Mouse (Mus musculus): ENCODE measurements around the gene Gtf3c5.

DNA sequence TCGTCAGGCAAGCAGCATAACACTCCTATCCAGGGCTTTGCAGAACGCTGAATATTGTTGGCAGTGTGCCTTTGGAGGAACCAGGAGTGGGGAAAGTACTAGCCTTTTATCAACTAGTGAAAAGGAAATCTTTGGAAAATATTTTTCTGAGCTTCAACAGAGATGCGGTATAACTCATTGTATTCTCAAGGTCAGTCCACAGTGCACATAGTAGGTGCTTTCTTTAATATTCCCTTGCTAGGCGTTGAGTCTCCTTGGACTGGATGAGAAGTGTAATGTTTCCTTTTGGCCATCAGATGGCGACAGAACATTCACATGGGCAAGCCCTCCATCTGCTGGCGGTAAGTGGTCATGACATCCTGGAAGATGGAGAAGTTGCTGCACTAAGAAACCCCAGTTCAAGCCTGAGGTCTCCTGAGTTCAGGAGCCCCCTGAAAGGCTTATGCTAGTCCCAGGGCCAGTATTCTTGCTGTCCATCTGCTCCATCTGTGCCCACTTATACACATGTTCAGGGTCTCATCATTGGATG, 1.6 kb upstream of the Gtf3c5 start:
- peak; percentile 100 for TF ChIP-seq CTCF (IDR thresholded peaks at IDR 0.05; ENCODE audit: borderline replicate concordance, extremely low read depth, insufficient read depth, insufficient read length)
- TF ChIP-seq POLR2A (IDR thresholded peaks at IDR 0.05; ENCODE audit: borderline replicate concordance, extremely low read depth, insufficient read depth, insufficient read length, poor library complexity, severe bottlenecking), result no peak
